Mouse (Mus musculus): Measurements from ENCODE around the gene Mta1.

Mta1 gene

DNA sequence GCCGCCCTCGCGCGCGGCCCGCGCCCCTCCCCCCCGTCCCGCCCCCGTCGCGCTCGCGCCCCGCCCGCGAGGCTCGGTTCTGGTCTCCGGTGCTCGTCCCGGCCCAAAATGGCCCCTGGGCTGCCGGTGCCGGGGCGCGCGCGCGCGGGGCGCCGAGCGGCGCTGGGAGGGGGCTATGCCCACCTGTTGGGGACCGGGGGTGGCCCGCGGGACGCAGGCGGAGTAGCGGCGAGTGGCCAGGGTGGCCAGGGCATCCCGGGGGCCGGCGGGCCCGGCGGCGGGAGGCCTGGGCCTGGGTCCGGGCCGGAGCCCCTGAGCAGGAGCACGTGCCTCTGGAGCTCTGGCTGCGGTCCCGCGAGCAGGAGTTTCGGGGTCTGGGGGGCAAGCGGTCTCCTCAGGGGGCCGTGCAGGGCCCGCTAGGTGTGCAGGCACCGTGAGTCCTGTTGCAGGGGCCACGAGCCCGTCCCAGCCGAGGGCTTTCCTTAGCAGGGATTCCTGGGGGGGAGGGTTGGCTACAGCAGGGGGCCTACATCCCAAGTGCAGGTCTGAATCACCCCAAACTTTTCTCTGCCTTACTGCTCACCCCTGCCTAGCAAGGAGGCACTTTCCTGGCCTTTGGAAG, 563 bp downstream of the Mta1 start:
- peak; percentile 22 for DNase-seq (ENCODE audit: low spot score)

GRCm38 (mm10) chr12:113099470-113100237, 1.6 kb downstream of the Mta1 start:
- no peak for DNase-seq (ENCODE audit: low spot score)

DNA sequence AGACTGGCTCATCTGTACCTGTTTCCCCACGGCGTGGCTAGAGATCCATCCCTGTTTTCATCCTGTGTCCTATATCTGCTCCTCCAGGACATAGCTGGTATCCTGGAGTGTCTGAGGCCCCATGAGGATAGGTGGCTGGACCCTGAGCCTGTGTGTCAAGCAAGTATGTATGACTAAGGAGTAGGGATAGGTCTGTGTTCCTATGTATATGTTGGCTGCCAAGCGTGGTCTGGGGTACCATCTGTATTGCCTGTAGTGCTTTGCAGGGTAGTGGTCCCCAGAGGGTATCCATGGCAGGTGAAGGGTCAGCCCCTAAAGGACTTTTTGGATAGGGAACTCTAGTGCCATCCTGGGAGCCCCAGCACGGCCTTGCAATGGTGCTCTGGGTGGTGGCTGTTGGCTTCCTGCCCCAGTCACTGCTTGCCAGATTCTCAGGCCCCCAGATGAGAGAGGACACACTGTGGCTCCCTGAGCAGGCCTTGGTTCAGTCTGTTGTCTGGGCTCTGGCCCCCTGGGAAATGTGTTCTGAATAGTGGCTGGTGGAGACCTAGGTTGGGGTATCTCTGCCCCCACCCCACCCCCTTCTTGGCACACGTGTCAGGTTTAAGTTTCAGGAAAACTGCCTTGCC, 2.5 kb downstream of the Mta1 start:
- no peak for DNase-seq (ENCODE audit: low spot score)

GRCm38 (mm10) chr12:113101251-113101960, 3.3 kb downstream of the Mta1 start:
- no peak for DNase-seq (ENCODE audit: low spot score)

DNA sequence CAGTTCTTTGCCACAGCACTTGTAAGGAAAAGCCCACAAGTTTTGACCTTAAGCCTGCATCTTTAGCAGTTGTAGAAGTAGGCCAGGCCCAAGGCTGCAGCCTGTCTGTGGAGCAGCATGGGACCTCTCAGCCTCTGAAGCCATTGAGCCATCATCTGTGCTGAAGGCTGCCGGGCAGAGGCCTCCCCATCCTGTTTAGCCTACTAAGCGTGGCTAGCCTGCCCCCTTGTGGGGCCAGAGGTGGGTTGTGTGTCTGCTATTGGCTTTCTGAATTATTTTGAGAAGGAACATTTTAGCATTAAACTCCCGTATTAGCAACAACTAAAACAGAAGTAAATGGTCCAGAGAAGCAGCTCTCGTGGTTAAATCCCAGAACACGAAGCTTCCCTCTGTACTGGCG, 4.4 kb downstream of the Mta1 start:
- DNase-seq (ENCODE audit: low spot score) = peak; percentile 55

- no peak for DNase-seq (ENCODE audit: low spot score)
Observed at GRCm38 (mm10) chr12:113103846-113104451, 5.9 kb downstream of the Mta1 start.

- DNase-seq (ENCODE audit: low spot score) = no peak
Observed at GRCm38 (mm10) chr12:113106386-113106785, 8.3 kb downstream of the Mta1 start.

DNA sequence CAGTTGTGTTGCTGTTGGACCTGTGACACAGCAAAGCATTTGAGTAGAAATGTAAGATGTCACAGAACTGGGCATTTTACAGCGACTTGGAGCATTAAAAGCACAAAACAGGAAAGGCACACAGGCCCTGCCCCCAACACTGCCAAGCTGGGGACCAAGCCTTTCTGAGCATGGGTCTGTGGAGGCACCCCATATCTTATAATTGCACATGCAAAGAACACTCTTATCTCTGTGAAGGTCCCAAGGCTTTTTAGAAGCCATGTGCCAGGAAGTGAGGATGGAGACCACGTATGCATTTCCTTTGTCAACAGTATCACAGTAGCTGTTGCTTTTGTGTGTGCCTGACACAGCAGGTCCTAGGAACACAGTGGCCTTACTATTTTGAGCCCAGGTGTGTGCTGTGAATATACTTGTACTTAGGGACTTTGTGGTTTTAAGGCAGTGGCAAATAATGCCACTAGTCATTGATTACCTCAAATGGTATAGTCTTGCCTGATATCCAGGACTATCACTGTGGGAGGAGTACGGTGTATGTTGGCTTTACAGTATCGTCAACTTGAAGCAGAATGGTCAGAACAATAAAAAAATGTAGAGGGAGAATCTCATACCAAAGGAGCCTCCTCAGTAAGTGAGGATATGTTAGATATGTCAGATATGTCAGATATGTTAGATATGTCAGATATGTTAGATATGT, 9.5 kb downstream of the Mta1 start:
- DNase-seq (ENCODE audit: low spot score) = peak; percentile 22

DNA sequence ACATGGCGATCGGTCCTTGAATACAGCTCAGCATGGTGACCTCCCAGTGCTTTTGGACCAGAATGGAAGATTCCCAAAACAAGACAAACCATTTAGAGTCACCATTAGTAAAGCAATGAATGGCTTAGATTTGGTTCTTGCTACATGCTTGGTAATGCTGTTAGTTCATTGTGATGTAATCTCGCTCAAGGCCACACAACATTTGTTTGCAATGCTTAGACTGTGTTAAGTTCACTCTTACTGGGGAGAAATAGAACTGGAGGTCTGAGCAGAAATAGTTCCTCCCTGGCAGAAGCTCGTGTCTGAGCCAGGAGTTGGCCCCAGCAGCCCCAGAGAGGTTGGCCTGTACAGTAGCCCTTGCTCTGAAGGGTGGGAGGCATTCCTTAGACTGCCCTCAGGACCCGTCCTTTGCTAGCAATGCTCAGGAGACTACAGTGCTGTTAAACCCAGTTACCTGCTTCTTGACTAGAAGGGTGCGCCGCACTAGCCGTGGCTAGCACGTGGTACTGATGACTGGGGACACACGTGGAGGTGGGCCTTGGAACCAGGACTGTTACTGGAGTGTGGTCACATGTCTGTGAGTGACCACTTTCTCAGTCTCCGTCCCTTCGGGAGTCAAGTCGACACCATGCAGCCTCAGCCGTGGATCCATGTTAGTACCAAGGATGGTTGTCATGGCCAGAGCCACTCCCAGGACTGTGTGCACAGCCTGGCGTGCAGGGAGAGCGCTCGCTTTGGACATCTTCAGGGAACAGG, 10.6 kb downstream of the Mta1 start:
- no peak for DNase-seq (ENCODE audit: low spot score)

DNA sequence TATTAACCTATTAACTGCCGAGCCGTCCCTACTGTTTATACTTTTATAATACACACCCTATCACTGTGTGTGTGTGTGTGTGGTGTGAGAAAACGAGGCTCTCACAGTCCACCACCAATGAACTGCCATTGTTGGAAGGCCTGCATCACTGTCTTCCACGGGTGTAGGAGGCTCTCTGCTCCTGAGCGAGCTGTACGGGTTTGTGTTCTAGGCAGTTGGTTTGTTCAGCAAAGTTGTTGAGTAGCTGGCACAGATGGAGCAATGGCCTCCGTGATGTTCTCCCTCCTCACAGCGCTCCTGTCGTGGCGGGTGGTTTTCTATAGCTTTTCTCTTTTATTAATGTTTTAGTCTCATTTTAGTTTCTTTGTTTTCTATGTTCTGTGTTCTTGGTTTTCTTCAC, 11.7 kb downstream of the Mta1 start:
- DNase-seq (ENCODE audit: low spot score) = no peak

- no peak for DNase-seq (ENCODE audit: low spot score)
Observed at GRCm38 (mm10) chr12:113114141-113114540, 16.1 kb downstream of the Mta1 start.

GRCm38 (mm10) chr12:113114856-113115538, 16.9 kb downstream of the Mta1 start:
- DNase-seq (ENCODE audit: low spot score) = no peak

GRCm38 (mm10) chr12:113119516-113120410, 21.7 kb downstream of the Mta1 start:
- DNase-seq (ENCODE audit: low spot score) = peak; percentile 71

DNA sequence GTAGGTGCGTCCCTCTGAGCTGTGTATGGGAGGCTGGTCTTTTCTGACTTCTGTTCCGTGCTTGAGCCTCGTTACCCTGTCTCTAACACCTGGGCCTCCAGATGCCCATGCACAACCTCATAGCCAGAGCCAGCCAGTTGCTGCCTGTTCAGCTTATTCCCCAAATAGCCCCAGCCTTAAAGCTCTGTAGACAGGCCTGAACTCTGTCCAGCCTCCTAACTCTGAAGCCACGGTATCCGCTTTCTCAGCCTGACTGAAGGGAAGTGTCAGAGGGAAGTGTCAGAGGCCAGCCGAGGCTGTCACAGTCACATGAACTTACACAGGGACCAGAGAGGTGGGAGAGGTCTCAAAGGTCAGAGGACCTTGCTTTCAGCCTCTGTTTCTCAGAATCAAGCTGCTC, 26.6 kb downstream of the Mta1 start:
- DNase-seq (ENCODE audit: low spot score) = no peak

- no peak for DNase-seq (ENCODE audit: low spot score)
Observed at GRCm38 (mm10) chr12:113130732-113131131, 32.7 kb downstream of the Mta1 start.

DNA sequence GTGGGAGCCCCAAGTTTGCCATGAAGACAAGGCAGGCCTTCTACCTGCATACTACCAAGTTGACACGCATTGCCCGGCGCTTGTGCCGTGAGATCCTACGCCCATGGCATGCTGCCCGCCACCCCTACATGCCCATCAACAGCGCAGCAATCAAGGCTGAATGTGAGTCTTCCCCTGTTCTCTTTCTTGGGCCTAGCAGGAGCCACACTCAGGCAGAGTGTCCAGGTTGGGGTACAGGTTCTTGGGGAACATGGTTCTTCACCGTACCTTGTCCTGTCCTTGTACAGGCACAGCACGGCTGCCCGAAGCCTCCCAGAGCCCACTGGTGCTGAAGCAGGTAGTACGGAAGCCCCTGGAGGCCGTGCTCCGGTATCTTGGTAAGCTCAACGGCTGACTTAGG, 33.5 kb downstream of the Mta1 start:
- no peak for DNase-seq (ENCODE audit: low spot score)

DNA sequence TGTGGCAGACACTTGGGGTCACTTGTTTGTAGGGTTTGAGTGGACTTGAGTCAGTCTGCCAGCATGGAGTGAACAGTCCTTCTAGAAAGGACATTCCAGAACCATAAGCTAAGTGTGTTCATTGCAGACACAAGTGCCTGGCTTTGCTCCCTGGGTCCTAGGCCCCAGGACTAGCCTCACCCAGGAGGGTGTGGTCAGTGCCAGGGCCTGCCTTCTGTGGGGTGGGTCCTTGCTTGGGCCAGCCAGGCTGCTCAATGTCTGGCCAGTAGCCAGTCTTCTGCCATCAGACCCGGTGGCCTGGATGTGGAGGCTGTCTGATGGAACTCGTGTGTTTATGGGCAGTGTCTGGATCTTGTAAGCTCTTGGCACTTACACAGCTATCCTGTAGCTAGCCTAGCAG, 34.5 kb downstream of the Mta1 start:
- no peak for DNase-seq (ENCODE audit: low spot score)

GRCm38 (mm10) chr12:113133260-113133659, 35.2 kb downstream of the Mta1 start:
- DNase-seq (ENCODE audit: low spot score) = no peak

GRCm38 (mm10) chr12:113133861-113134403, 35.9 kb downstream of the Mta1 start:
- DNase-seq (ENCODE audit: low spot score) = no peak
